Mouse (Mus musculus) cerebellum, adult 9-11 months (tissue): ENCODE results near the gene Xrcc6.

Experiments used
- DNase-seq: peaks from one replicate; pipeline ENCODE4 v3.0.0; 2022

Xrcc6 gene

DNA sequence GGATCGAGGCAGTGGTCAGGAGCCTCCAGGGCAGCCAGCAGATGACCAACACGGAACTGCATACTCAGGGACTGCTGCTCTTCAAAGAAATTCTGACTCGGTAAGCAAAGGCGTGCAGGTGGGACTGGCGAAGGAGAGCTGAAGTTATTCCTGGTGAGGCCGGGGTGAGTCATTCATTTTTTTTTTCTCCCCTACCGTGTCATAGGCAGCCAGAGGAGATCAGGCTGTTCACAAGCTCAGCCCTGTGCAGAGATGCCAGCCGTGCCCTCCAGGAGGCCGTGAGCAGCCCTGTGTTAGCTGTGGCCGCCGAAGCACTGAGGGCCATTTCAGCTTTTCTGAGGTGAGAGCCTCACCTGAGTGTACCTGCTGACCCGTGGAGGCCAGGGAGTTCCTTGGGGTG lies 98.5 kb downstream of the Xrcc6 start:
- DNase-seq: no peak

DNA sequence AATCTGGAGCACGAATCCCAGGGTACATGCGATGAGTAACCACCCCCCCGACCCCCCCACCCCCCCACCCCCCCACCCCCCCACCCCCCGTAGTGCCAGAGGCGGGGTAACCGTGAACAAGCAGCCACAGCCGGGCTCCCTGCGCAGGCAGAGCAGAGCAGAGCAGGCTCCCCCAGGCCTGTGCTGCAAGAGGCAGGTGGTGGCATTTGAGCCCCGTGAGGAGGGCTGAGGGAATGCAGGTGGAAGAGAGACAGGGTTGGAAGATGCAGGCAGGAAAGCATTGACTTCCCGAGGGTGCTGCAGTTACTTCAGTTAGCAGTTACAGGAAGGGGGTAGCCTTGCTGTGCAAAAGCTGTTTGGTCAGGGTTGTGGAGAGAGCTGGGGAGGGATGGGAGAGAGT lies 99.6 kb downstream of the Xrcc6 start:
- DNase-seq: no peak
